Mouse (Mus musculus) adrenal gland, postnatal 4 days (tissue): ENCODE data around the gene Atp10b. TPM values are rescaled to one million over a fixed set of nuclear protein-coding genes. Genes with fewer than 3 reads are reported as not detected.
A peak's percentile ranks its signal among the peaks of the same experiment; 100 is the strongest.

Source experiments
- DNase-seq, 2 experiments: peaks; one replicate each; pipeline ENCODE4 v3.0.0; 2021 to 2022; ENCODE audit warnings: low spot score in 2 of 2, mixed read lengths in 2 of 2
- total RNA-seq, 2 experiments: library from RNA; stranded (reverse); gene quantifications; 2 replicates each; pipeline ENCODE4 v1.2.3; 2021

The Atp10b gene
- total RNA-seq, 2 experiments from 2014 or later, result 0.62 TPM

DNA sequence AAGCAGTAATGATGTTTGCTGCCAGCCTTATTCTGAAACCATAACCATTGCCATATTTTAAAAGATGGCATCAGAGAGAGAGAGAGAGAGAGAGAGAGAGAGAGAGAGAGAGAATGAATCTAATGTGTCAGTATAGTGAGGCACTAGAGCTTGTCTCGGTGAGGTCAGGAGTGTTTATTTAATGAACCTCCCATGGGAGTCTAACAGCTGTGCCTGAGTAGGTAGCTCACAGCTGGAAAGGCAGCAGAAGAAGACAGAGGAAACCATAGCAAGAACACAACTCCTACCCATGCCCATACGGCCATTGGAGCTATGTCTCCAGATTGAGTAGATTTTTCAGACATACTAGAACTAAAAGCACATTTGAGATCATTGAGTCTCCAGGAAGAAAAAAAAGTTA lies 49.1 kb downstream of the Atp10b start:
- DNase-seq, result no peak

DNA sequence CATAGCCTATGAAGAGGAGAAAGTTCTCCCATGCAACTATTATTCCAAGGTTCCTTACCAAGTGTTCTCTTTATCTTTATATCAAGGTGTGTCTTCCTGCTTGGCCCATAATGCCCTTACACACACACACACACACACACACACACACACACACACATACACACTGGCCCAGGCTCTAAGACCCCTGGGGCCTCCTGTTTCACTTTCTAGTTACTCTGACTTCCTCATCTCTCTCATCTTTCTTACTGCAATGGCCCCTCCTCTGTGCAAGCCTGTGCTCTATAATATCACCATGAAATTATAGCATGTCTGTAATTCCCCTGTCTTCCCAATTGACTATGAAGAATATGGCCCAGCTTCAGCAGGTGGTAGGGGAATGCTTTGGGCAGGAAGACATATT lies 49.7 kb downstream of the Atp10b start:
- no peak for DNase-seq

- DNase-seq, result no peak
Measured at GRCm38 (mm10) chr11:43200089-43200488, 50.4 kb downstream of the Atp10b start.

- DNase-seq, result no peak
Measured at GRCm38 (mm10) chr11:43203580-43203979, 53.9 kb downstream of the Atp10b start.

DNA sequence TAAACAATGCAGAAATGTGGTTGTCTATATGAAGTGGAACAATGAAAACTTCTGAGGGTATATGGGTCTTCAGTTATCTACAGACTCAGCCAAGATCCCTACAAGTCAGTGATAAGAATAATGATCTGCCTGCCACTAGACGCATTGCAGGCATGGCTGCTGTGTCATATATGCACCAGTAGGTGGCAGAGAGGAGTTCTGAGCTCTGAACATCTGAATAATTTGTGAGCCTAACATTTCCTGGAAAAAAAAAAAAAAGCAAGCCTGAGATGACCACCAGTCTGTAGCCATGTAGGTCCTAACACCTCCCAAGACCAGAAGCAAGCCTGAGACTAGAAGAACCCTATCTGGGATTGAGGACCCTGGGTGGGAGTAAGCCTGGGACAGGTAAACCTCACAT lies 63.5 kb downstream of the Atp10b start:
- DNase-seq, result no peak

- no peak for DNase-seq
Measured at GRCm38 (mm10) chr11:43213740-43214139, 64.1 kb downstream of the Atp10b start.

DNA sequence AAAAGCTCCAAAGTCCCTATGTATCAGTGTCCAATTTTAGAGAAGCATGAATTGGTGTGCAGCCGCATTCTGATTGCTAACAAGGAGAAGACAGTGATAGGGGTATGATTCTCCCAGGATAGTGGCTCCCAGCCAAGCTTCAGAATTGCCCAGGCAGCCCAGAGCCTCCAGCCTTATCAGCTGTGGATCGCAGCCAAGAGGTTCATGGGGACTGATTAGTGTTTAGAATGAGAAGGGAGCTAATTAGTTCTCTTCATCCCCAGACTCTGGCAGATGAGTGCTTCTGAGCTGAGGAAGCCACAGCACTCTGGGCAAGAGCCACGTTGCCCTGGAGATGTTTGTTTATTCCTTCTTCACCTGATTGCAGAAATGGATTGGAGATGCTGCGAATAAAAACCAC lies 67.3 kb downstream of the Atp10b start:
- no peak for DNase-seq

DNA sequence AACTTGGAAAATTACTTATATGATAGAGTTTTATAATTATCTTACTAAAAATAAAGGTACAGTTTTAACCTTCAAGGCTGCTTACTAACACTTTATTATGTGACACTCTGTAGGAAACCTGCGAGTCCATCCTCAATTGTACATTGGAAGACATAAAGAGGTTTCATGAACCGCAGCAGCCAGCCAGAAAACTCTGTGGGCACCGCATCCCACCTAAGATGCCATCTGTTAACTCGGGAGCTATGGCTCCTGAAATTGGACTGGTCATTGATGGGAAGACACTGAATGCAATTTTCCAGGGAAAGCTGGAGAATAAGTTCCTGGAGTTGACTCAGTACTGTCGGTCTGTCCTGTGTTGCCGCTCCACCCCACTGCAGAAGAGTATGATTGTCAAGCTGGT lies 80.6 kb downstream of the Atp10b start:
- DNase-seq, result no peak

DNA sequence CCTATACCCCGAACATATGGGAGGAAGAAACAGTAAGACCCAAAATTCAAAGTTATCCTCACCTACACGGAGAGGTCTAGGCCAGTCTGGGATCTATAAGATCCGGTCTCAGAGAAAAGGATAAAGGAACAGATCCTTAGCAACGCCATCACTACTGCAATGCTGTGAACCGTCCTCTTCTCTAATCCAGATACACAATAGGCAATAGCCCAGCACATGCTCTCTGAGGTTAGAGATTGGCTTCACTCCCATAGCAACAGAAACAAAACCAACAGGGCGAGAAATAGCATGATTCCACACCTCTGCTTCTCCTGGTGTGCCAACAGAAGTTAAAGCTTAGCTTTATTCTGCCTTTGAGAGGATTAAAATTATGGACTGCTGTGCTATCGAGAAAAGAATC lies 82.4 kb downstream of the Atp10b start:
- DNase-seq, result no peak

DNA sequence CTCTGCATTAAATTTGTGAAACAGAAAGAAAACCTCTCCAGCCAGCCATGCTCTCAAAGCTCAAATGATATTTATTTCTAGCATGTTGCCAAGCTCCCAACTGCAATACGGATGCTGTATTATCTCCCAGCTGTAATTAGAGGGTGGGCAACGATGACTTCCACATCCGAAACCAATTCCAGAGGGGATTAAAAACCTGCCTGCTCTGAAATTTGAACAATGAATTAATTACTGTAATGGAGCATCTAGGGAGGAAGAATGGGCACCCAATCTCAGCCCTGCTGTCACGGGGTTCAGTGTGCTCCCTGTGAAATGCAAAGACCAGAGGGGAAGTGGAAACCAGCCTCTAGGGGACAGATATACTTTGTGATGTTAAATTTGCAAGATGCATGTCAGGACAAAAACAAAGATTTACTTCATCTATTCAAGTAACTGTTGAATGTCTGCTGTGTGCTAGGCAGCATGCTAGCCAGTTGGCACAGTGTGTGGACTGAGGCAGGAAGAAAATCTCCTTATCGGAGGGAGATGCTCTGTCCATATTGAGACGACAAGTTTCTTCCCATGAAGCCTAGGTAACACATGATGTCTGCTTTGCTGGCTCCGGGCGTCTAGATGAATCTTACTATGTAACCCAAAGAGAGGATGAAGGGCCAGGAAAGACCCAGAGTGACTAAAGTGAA lies 86.8 kb downstream of the Atp10b start:
- DNase-seq, result no peak

GRCm38 (mm10) chr11:43239804-43240203 lies 90.1 kb downstream of the Atp10b start:
- DNase-seq, result no peak

GRCm38 (mm10) chr11:43253034-43253433 lies 103.4 kb downstream of the Atp10b start:
- no peak for DNase-seq

DNA sequence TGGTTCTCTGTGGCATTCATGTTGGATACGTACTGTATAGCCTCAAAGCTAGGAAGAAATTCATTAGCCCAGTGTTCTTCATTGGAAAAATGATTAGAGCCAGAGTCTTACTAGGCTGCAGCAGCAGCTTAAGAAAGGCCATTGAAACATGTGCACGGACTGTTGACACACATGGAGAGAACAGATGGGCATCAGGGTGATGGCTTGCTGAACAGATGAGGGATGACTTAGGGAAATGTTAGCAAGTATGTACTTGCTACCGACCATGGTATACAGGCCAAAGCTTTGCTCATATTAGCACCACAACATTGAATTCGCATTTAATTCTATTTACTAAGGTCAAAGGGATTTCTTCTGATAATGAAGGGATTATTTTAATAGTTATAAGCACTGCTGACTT lies 105.6 kb downstream of the Atp10b start:
- no peak for DNase-seq

GRCm38 (mm10) chr11:43257291-43257690 lies 107.6 kb downstream of the Atp10b start:
- no peak for DNase-seq

DNA sequence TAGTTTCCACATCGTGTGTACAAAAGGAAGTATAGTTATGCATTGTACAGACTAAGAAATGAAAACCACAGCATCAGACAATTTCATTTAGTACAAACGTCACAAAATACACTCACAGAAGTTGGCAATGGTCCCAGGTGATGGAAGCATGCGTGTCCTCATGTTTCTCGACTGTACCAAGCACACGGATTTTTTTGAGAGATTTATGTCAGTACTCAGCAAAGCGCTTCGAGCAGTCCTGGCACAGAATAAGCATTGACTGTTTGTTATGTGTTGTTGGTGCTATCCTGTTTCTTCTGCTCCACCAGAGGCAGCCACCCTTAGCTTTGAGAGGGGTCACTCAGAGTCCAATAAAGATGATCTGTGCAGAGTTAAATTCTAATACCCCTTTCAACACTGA lies 108.1 kb downstream of the Atp10b start:
- DNase-seq, result no peak

DNA sequence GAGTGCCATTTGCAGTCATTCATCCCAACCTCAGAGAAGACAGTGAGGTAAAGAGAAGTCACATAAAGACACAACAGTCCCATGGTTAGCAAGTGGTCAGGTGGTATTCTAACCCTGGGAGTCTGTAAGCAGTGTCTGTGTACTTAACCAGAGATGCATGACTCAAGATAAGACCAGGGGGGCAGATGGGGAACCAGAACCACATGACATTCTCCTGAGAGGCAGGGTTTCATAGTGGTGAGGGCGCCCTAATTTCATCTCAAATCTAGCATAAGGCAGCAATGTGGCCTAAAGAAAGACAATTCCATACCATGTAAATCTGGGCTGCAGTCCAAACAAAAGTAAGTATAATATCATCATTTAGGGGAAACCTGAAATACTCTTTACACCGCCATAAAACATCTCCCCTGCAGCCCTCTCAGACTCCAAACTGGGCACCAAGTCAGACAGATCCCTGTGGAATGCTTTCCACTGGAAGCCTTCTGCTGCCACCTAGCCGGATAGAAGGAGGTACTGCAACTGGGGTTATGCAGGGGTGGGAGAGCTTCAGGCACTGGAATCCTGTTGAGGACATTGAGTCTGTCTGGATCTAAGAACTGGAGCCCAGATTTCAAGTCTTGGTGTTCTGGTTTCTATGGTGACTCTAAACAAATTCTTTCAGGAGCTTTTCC lies 114.0 kb downstream of the Atp10b start:
- DNase-seq, result peak; percentile 6 to 13

DNA sequence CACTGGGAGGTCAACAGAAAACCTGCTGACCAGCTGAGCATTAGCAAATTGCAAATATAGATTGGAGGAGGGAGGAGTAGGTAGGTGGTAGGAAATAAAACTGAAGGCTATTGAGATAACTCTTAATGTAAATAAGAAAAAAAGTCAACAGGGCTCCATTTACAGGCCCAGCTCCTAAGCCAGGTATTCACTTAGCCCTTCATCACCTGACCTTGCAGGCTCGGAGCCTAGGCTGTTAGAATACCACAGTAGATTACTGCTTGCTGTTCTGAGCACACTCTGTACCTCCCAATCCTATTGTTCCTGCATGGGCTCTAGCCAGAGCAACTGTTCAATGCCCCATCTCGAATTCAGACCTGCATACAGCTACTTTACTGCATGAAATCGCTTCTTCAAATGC lies 117.8 kb downstream of the Atp10b start:
- no peak for DNase-seq

DNA sequence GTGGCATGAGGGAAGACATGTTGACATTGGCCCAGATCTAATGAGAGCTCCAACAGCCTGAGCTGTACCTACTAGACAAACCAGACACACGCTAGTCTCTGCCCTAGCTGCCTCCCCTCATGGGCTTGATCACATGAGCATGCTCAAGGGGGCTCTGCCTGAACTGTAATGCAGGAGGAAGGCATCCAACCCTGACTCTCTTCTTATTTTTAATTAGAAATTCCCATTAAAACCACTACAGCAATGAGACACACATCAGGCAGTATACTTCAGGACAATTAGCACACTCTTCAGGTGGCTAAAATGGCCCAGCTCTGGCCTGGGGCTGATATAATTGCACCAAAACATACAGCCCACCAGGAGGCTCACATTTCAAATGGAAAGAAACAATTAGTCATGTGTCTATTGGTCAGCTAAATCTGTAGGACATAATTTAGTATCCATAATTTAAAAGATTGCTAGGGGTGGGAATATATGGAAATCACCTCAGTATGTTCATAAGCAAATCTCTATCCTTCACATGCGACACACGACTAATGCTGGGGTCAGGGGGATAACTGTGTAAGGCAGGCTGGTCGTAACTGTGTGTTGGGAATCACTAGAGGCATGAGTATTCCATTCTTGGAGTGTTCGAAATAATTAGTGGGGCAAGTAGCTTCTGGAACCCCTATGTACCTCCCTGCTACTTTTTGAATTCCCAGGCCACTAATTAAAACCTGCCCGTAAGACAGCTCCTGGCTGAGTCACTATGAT lies 120.0 kb downstream of the Atp10b start:
- DNase-seq, result no peak

DNA sequence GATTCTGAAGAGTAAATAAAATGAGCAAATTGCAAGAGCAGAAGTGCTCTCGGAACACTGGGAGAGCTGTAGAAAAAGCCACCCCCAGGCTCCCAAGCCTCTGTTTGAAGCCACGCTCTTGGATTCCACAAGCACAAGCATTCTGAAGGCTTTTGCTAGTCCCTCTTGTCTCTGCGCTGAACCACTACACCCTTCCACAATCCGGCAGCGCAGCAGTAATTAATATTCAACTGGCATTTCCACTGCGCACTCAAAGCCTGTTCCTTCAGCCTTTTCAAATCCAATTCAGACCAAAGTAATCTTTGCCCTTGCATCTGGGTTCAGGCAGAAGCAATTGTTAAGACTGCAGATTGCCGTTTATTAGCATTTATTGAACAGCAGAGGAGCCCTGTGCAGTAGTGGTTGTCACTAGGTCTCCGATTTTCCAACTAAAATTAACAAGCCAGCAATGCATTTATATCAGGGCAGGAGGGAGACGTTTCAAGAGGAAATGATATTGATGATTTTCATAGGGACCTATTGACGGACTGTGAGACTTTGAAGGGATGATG lies 120.7 kb downstream of the Atp10b start:
- DNase-seq, result no peak

DNA sequence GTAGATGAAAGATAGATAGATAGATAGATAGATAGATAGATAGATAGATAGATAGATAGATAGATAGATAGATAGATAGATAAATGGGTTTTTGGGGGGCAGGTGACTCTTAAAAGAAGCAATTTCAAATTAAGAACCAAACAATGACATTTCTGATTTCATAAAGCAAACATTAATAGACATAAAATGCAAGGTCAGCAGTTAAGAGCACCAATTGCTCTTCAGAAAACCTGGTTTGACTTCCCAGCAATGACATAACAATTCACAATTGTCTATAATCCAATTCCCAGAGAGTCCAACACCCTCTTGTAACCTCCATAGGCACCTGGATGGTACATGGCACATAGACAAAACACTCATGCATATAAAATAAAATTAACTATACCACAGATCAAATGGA lies 124.2 kb downstream of the Atp10b start:
- DNase-seq, result no peak

DNA sequence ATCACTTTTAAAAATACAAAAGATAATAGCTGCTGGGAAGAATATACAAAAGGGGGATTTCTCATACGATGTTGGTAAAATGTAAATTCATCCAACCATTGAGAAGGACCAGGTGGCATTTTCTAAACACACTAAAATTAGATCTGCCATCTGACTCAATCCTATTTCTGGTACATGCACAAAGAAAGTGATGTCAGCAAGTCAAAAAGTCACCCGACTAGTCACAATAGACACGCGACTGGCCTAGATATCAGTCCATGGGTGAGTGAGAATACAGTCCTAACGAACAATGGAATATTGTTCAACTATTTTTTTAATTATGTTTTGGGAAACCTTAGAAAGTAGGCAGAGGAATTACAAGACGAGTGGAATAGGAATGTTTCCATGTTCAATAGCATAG lies 147.9 kb downstream of the Atp10b start:
- DNase-seq, result no peak

GRCm38 (mm10) chr11:43311000-43311399 lies 161.3 kb downstream of the Atp10b start:
- DNase-seq, result no peak
